Mouse (Mus musculus) B cell, adult 2 months (primary cell): ENCODE measurements around the gene 9530003J23Rik.
"Not testable (repeated sequence)": the region's sequence is repeated elsewhere in the genome, so short reads cannot be mapped to it uniquely, and the experiment has no call there.

Source experiments
- DNase-seq, 2 experiments: peaks; one replicate each; pipeline ENCODE4 v3.0.0; 2022

9530003J23Rik gene

GRCm38 (mm10) chr10:117224102-117224990 is 14.2 kb downstream of the 9530003J23Rik start, which contains the start of gene Yeats4:
Gene Yeats4, minus strand, starts transcription at chr10:117224507.
- DNase-seq, result peak; percentile 96 to 99

- DNase-seq, result no peak
Measured at GRCm38 (mm10) chr10:117223758-117224101, 14.8 kb downstream of the 9530003J23Rik start.

- DNase-seq, result no peak
Measured at GRCm38 (mm10) chr10:117222821-117223220, 15.7 kb downstream of the 9530003J23Rik start.

- no peak for DNase-seq
Measured at GRCm38 (mm10) chr10:117218351-117218750, 20.2 kb downstream of the 9530003J23Rik start.

GRCm38 (mm10) chr10:117217246-117217840 is 21.2 kb downstream of the 9530003J23Rik start:
- DNase-seq, result no peak

GRCm38 (mm10) chr10:117216793-117217192 is 21.7 kb downstream of the 9530003J23Rik start:
- peak; percentile 83 to 85 for DNase-seq

- DNase-seq, result peak; percentile 82 to 86
Measured at GRCm38 (mm10) chr10:117216132-117216495, 22.4 kb downstream of the 9530003J23Rik start.

- peak; percentile 79 for DNase-seq
Measured at GRCm38 (mm10) chr10:117215409-117216131, 22.9 kb downstream of the 9530003J23Rik start.

- DNase-seq, result no peak
Measured at GRCm38 (mm10) chr10:117211023-117211422, 27.5 kb downstream of the 9530003J23Rik start.

GRCm38 (mm10) chr10:117209469-117209938 is 29.0 kb downstream of the 9530003J23Rik start:
- DNase-seq, result peak; percentile 86 to 90

GRCm38 (mm10) chr10:117208787-117209186 is 29.7 kb downstream of the 9530003J23Rik start:
- not testable (repeated sequence) for DNase-seq

- no peak for DNase-seq
Measured at GRCm38 (mm10) chr10:117208221-117208620, 30.3 kb downstream of the 9530003J23Rik start.

GRCm38 (mm10) chr10:117206070-117206469 is 32.4 kb downstream of the 9530003J23Rik start:
- DNase-seq, result no peak

GRCm38 (mm10) chr10:117203558-117203981 is 34.9 kb downstream of the 9530003J23Rik start:
- DNase-seq, result no peak

- DNase-seq, result no peak
Measured at GRCm38 (mm10) chr10:117202981-117203557, 35.4 kb downstream of the 9530003J23Rik start.

- no peak for DNase-seq
Measured at GRCm38 (mm10) chr10:117199701-117200100, 38.8 kb downstream of the 9530003J23Rik start.

GRCm38 (mm10) chr10:117196696-117197095 is 41.8 kb downstream of the 9530003J23Rik start:
- no peak for DNase-seq

- DNase-seq, result no peak
Measured at GRCm38 (mm10) chr10:117195748-117196147, 42.8 kb downstream of the 9530003J23Rik start.

GRCm38 (mm10) chr10:117195005-117195404 is 43.5 kb downstream of the 9530003J23Rik start:
- no peak for DNase-seq

GRCm38 (mm10) chr10:117193364-117193763 is 45.1 kb downstream of the 9530003J23Rik start:
- no peak for DNase-seq

GRCm38 (mm10) chr10:117185399-117186089 is 53.0 kb downstream of the 9530003J23Rik start:
- no peak for DNase-seq
